Mouse (Mus musculus): ENCODE measurements at regions not wholly inside any gene's neighbourhood (a gene's known extent, or its start where the extent isn't known, plus 50 kb on each side); places are given as distances from the start of the nearest gene placed in this dataset.

DNA sequence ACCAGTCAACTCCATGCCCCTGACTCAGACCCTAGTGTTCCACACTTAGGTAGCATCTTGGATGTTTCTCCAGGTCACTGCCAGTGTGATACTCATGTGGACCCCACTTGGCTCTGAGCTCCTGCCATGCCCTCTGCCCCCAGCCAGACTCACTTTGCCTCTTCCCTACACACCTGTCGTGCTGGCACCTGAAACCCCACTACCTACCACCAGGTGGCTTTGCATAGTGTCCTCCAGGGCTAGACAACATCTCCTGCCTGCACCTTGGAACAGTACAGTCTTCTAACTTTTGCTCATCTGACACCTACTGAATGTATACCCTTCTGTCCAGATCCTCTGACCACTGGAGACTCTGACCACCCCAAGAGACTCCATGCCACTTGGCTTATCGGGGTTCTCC lies 80.6 kb downstream of the Fam53a start:
- ATAC-seq (ENCODE audit: low FRiP score) (no peak), DNase-seq (ENCODE audit: low spot score) (no peak)
- no peaks in the 10 kb centered on the region for H3K4me1 ChIP-seq (replicated peaks; ENCODE audit: control insufficient read depth, insufficient read depth, low read length)
- no peak overlapping the region for H3K27ac ChIP-seq
- peaks cover 25% of the 10 kb centered on the region for H3K27me3 ChIP-seq (ENCODE audit: control insufficient read depth, insufficient read depth, low read length)
- no peak overlapping the region for H3K4me3 ChIP-seq (replicated peaks; ENCODE audit: low read length)
- no peaks in the 10 kb centered on the region for H3K36me3 ChIP-seq (replicated peaks; ENCODE audit: control insufficient read depth, insufficient read depth)
- no peak overlapping the region for H3K4me2 ChIP-seq (replicated peaks)
- H3K9ac ChIP-seq: no peak overlapping the region
- 81% methylated on average over 2 of the region's 2 CpGs for WGBS
- no peaks in the 10 kb centered on the region for H3K9me3 ChIP-seq (ENCODE audit: control insufficient read depth, low read length)

DNA sequence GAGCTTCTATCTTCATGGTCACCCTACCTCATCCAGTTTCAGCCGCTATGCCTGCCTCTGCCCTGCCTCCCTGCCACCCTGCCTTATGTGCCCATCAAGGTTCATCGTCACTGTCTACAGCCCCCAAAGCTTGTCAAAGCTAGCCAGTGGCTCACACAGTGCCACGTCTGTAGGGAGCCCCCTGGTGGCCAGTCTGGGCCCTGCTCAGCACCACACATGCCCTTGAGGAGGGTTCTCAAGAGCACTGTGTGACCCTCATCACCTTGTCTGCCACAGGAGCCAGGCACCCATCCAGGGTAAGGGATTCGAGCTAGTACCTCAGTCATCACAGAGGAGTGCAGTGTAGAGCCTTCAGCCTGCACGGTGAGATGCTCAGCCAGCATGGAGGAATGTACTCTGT lies 86.1 kb downstream of the Fam53a start:
- WGBS: 19% methylated on average over 5 of the region's 5 CpGs
- peak; percentile 60 for DNase-seq (ENCODE audit: low spot score)
- H3K27me3 ChIP-seq (ENCODE audit: control insufficient read depth, insufficient read depth, low read length): peaks cover 39% of the 10 kb centered on the region

DNA sequence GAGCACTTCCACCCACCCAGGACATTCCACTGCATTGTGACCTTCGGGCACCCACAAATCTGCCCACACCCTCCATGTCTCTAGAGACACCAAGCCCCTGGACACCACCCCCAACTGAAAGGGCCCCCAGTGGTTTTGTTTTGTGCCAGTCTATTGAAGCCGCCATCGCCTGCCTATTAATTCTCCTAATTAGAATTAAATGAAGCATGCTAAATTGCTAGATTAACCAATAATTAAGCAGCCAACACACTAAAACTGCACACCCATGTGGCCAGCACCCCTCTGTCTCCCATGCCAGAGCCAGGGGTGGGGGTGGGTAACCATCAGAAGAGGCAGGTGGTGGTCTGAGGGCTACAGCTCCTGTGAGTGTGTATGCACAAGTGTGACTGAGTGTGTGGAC lies 86.8 kb downstream of the Fam53a start:
- Histone ChIP-seq H3K9me3 (ENCODE audit: control insufficient read depth, low read length) (no peaks in the 10 kb centered on the region), H3K4me3 (replicated peaks; ENCODE audit: low read length) (no peak overlapping the region), H3K27ac (no peak overlapping the region), H3K4me2 (replicated peaks) (no peak overlapping the region), H3K27me3 (ENCODE audit: control insufficient read depth, insufficient read depth, low read length) (peaks cover 44% of the 10 kb centered on the region), H3K4me1 (replicated peaks; ENCODE audit: control insufficient read depth, insufficient read depth, low read length) (peaks cover 21% of the 10 kb centered on the region), H3K36me3 (replicated peaks; ENCODE audit: control insufficient read depth, insufficient read depth) (no peaks in the 10 kb centered on the region), H3K9ac (no peak overlapping the region)
- DNase-seq (ENCODE audit: low spot score): no peak
- ATAC-seq (ENCODE audit: low FRiP score): peak; percentile 3; the same call in 1 of the 2 replicates
- WGBS: 54% methylated on average over 3 of the region's 3 CpGs

More for the DNA sequence above, 86.1 kb downstream of the Fam53a start:
- Histone ChIP-seq H3K9ac (no peak overlapping the region), H3K36me3 (replicated peaks; ENCODE audit: control insufficient read depth, insufficient read depth) (no peaks in the 10 kb centered on the region), H3K4me1 (replicated peaks; ENCODE audit: control insufficient read depth, insufficient read depth, low read length) (peaks cover 21% of the 10 kb centered on the region), H3K4me2 (replicated peaks) (no peak overlapping the region), H3K27ac (no peak overlapping the region), H3K4me3 (replicated peaks; ENCODE audit: low read length) (no peak overlapping the region), H3K9me3 (ENCODE audit: control insufficient read depth, low read length) (no peaks in the 10 kb centered on the region)
- ATAC-seq (ENCODE audit: low FRiP score): 0 out of 2 replicates have a peak, but pooled peaks have one; percentile 25

DNA sequence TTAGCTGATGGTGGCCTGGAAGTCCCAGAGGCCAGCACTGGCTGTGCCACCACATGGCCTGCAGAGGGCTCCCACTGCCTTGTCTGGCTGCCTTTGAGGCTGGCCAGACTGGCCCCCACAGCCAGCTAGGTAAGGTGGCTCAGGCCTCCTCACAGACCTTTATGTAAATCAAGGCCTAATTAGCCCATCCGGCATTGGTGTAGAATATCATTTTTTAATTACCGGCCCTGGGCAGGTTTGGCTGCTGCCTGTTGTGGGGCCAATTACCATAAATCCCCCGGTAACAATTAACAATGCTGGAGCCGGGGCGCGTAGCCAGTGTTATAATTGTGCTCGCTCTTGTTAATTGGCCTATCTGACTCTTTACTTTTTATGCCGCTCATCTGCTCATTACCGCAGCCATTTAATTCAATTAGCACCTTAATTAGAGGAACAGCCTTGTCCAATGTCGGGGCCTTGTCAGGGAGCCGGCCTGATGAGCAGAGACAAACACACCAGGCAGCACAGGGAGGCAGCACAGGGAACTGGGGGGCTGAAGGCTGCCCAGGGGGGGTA lies 87.4 kb downstream of the Fam53a start:
- H3K27ac ChIP-seq: no peak overlapping the region
- H3K36me3 ChIP-seq (replicated peaks; ENCODE audit: control insufficient read depth, insufficient read depth): no peaks in the 10 kb centered on the region
- no peaks in the 10 kb centered on the region for H3K9me3 ChIP-seq (ENCODE audit: control insufficient read depth, low read length)
- peak; percentile 76 for ATAC-seq (ENCODE audit: low FRiP score)
- H3K4me1 ChIP-seq (replicated peaks; ENCODE audit: control insufficient read depth, insufficient read depth, low read length): peaks cover 21% of the 10 kb centered on the region
- 31% methylated on average over 11 of the region's 11 CpGs for WGBS
- no peak overlapping the region for H3K9ac ChIP-seq
- DNase-seq (ENCODE audit: low spot score): peak; percentile 72
- H3K4me3 ChIP-seq (replicated peaks; ENCODE audit: low read length): no peak overlapping the region
- H3K4me2 ChIP-seq (replicated peaks): no peak overlapping the region
- peaks cover 50% of the 10 kb centered on the region for H3K27me3 ChIP-seq (ENCODE audit: control insufficient read depth, insufficient read depth, low read length)

DNA sequence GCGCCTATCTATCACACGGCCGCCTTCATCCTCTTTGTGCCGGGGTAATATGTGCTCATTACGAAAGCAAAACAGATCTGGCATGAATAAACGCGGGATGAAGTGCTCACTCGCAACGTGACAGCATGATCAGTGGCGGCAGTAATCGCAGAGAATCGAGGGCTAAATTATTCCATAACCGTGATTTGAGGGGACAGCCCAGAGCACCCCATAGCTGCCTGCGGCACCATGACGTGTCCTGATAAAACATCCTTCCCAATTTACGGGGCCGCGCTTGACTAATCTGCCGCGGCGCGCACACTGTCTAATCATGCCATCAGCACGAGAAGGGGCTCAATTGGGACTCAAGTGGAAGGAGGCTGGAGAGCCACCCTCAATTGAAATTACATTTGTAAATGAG lies 89.2 kb downstream of the Fam53a start:
- DNase-seq (ENCODE audit: low spot score) (no peak), ATAC-seq (ENCODE audit: low FRiP score) (no peak)
- H3K27me3 ChIP-seq (ENCODE audit: control insufficient read depth, insufficient read depth, low read length): peaks cover 52% of the 10 kb centered on the region
- no peaks in the 10 kb centered on the region for H3K36me3 ChIP-seq (replicated peaks; ENCODE audit: control insufficient read depth, insufficient read depth)
- peak overlapping the region; percentile 41; the same call in 1 of the 2 replicates for H3K9ac ChIP-seq
- H3K27ac ChIP-seq: no peak overlapping the region
- 20% methylated on average over 23 of the region's 23 CpGs for WGBS
- peaks cover 24% of the 10 kb centered on the region for H3K4me1 ChIP-seq (replicated peaks; ENCODE audit: control insufficient read depth, insufficient read depth, low read length)
- no peaks in the 10 kb centered on the region for H3K9me3 ChIP-seq (ENCODE audit: control insufficient read depth, low read length)
- peak overlapping the region; percentile 37 for H3K4me2 ChIP-seq (replicated peaks)
- H3K4me3 ChIP-seq (replicated peaks; ENCODE audit: low read length): 0 out of 2 replicates have a peak overlapping the region, but pooled peaks have one; percentile 3

DNA sequence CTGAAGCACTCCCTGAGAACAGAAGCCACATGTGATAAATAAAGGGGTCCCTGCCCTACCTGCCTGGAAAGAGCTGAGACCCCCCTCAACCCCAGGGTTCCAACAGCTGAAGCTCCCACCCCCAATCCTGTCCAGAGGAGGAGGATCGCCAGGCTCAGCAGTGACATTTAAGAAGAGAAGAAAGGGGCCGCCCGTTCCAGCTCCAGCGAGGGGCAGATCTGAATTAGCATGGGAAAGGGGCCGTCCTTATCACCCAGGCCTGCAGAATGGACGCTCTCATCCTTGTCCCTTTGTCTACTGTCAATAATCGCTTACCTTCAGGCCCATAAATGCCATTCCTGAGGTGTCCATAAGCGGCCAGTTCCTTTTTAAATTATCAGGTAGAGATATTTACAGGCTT lies 92.0 kb downstream of the Fam53a start:
- Histone ChIP-seq H3K4me2 (replicated peaks) (no peak overlapping the region), H3K4me3 (replicated peaks; ENCODE audit: low read length) (no peak overlapping the region), H3K27ac (no peak overlapping the region), H3K4me1 (replicated peaks; ENCODE audit: control insufficient read depth, insufficient read depth, low read length) (peaks cover 35% of the 10 kb centered on the region), H3K27me3 (ENCODE audit: control insufficient read depth, insufficient read depth, low read length) (peaks cover 56% of the 10 kb centered on the region), H3K36me3 (replicated peaks; ENCODE audit: control insufficient read depth, insufficient read depth) (no peaks in the 10 kb centered on the region), H3K9ac (no peak overlapping the region), H3K9me3 (ENCODE audit: control insufficient read depth, low read length) (no peaks in the 10 kb centered on the region)
- ATAC-seq (ENCODE audit: low FRiP score) (no peak), DNase-seq (ENCODE audit: low spot score) (no peak)
- WGBS: 13% methylated on average over 8 of the region's 8 CpGs

DNA sequence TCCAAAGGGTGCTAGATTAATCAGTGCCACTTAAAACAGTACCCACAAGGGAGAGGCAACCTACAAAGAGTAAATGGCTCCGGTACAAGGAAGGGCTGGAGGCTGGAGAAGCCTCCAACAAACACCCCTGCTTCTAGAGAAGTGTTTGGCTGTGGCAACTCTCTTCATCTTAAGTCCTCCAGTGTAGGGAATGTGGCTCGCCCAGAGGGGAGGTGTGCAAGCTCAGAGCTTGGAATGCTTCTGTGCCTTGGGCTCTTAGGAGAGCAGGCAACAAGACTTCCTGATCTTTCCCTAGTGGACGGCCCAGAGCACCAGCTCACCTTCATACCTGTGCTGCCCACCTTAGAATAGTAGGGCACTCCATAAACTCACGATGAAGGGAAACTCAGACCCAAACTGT lies 92.4 kb downstream of the Fam53a start:
- no peak overlapping the region for H3K9ac ChIP-seq
- no peak overlapping the region for H3K27ac ChIP-seq
- H3K27me3 ChIP-seq (ENCODE audit: control insufficient read depth, insufficient read depth, low read length): peaks cover 60% of the 10 kb centered on the region
- peaks cover 34% of the 10 kb centered on the region for H3K4me1 ChIP-seq (replicated peaks; ENCODE audit: control insufficient read depth, insufficient read depth, low read length)
- WGBS: 58% methylated on average over 4 of the region's 4 CpGs
- no peaks in the 10 kb centered on the region for H3K9me3 ChIP-seq (ENCODE audit: control insufficient read depth, low read length)
- no peak overlapping the region for H3K4me3 ChIP-seq (replicated peaks; ENCODE audit: low read length)
- no peaks in the 10 kb centered on the region for H3K36me3 ChIP-seq (replicated peaks; ENCODE audit: control insufficient read depth, insufficient read depth)
- ATAC-seq (ENCODE audit: low FRiP score): no peak
- no peak overlapping the region for H3K4me2 ChIP-seq (replicated peaks)
- DNase-seq (ENCODE audit: low spot score): no peak

DNA sequence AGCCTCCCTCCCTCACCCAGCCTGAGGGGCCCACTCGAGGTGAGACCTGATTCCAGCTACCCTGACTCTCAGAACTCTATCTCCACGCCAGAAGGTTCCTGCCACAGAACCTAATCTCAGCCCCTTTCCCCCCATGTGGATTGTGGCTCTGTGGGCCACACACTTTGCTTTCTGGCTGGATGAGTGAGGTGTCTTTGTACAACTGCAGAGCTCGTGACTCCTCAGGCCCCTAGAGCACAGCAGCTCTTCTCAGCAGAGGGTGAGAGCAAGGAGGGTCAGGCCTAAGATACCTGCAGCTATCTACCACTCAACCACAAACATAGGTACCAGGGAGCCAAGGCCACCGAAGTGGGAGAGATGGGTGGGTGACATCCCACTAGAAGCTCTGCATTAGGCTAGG lies 93.2 kb downstream of the Fam53a start:
- H3K4me3 ChIP-seq (replicated peaks; ENCODE audit: low read length): no peak overlapping the region
- H3K9ac ChIP-seq: no peak overlapping the region
- no peak for ATAC-seq (ENCODE audit: low FRiP score)
- H3K27ac ChIP-seq: no peak overlapping the region
- no peak overlapping the region for H3K4me2 ChIP-seq (replicated peaks)
- 87% methylated on average over 4 of the region's 4 CpGs for WGBS
- H3K27me3 ChIP-seq (ENCODE audit: control insufficient read depth, insufficient read depth, low read length): peaks cover 60% of the 10 kb centered on the region
- no peak for DNase-seq (ENCODE audit: low spot score)
- H3K4me1 ChIP-seq (replicated peaks; ENCODE audit: control insufficient read depth, insufficient read depth, low read length): peaks cover 34% of the 10 kb centered on the region
- no peaks in the 10 kb centered on the region for H3K9me3 ChIP-seq (ENCODE audit: control insufficient read depth, low read length)
- no peaks in the 10 kb centered on the region for H3K36me3 ChIP-seq (replicated peaks; ENCODE audit: control insufficient read depth, insufficient read depth)

DNA sequence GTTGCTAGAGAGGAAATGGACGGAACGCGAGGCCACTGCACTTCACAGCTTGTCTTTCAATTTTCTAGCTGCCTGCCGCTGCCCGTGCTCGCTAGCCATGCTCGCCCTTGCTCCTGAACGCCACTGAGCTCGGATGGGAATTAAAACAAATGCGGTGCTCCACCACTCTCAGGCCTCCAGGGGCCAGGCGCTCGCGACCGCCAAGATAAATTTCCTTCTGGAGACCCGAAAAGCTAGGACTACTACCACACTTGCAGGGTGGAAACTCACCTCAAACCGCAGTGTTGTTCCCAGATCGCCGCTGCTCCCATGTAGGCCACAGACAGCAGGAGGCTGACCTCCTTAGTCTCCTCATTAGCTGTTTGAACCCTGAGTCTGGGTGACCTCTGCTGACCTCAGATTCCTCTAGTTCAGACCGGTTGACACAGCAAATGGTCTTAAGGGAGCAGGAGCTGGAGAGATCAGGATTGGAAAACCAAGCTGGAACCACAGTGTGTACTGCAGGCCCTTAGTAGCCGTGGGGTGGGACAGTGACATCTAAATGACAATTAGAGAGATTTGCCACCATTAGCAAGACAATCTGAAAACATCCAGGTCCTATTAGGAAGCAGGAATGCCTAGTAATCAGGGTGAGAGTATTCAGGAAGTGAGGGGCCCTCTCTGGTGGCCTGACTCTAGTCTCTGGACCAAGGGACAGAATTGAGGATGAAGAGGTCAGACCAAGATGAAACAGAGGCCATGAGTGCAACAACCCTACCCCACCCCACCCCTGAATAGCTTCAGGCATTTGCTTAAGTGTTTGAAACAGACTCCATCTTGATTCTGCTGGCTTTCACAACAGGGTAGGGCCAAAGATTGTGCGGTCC lies 94.1 kb downstream of the Fam53a start:
- Histone ChIP-seq H3K4me1 (replicated peaks; ENCODE audit: control insufficient read depth, insufficient read depth, low read length) (peaks cover 26% of the 10 kb centered on the region), H3K27ac (no peak overlapping the region), H3K9me3 (ENCODE audit: control insufficient read depth, low read length) (no peaks in the 10 kb centered on the region), H3K4me3 (replicated peaks; ENCODE audit: low read length) (no peak overlapping the region), H3K36me3 (replicated peaks; ENCODE audit: control insufficient read depth, insufficient read depth) (no peaks in the 10 kb centered on the region), H3K27me3 (ENCODE audit: control insufficient read depth, insufficient read depth, low read length) (peaks cover 60% of the 10 kb centered on the region), H3K4me2 (replicated peaks) (peak overlapping the region; percentile 33), H3K9ac (no peak overlapping the region)
- DNase-seq (ENCODE audit: low spot score) (no peak), ATAC-seq (ENCODE audit: low FRiP score) (no peak)
- WGBS: 9% methylated on average over 21 of the region's 21 CpGs

Data from hindbrain, embryonic 14.5 days (tissue).